11 mouse cellular contexts compared by ENCODE assay signal in the genomic region with DNA sequence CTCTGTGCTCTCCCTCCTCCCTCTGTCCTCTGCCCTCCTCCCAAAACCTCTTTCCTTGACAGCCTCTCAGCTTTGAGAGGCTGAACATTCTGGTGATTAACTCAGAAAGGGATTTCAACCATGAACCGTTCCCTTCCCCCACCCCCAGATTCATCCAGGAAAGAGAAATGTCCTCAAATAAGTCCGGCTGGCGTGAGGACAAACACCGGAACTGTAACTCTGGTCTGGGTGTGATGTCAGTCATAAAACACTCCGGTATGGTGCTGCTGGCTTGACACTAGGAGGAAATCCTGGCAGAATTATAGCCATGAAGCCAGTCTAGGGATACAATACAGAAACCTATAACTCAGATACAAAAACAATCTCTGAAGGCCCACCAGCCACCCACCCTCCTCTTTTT.
DNase-seq lines count a peak whose midpoint lies in the region; ATAC-seq and TF ChIP-seq lines count a peak whose summit lies in the region.
"Had no signal": no experiment of that assay in that cellular context is flagged by ENCODE, and none has a peak within 500 bp of the region (broad histone marks: within the 10 kb centered on the region; RNA-seq: fewer than 3 reads in every experiment).

No protein-coding gene starts in this region.

- H3K9ac ChIP-seq in lung, embryonic 16.5 days (ENCODE audit: low read length) = no peak overlapping the region; the same call in 1 of the 2 replicates
- H3K9ac ChIP-seq in neural tube, embryonic 12.5 days = no peak overlapping the region

- H3K36me3 ChIP-seq in lung, embryonic 16.5 days (ENCODE audit: control insufficient read depth, insufficient read depth, low read length) = no peaks in the 10 kb centered on the region
- no peaks in the 10 kb centered on the region for H3K36me3 ChIP-seq in neural tube, embryonic 12.5 days
- H3K36me3 ChIP-seq in forebrain, embryonic 10.5 days (replicated peaks) = no peaks in the 10 kb centered on the region

- no peak for TF ChIP-seq POLR2A in lung, adult 2 months (IDR thresholded peaks at IDR 0.05; ENCODE audit: borderline replicate concordance, extremely low read depth, low read depth, low read length)

- H3K27ac ChIP-seq in lung, embryonic 16.5 days (ENCODE audit: low read length) = peak overlapping the region; percentile 1; the same call in 1 of the 2 replicates
- H3K27ac ChIP-seq in neural tube, embryonic 12.5 days = 0 out of 2 replicates have a peak overlapping the region, but pooled peaks have one; percentile 7
- no peak overlapping the region for H3K27ac ChIP-seq in forebrain, embryonic 10.5 days
- H3K27ac ChIP-seq: left cerebral cortex, adult 2 months; macrophage had no signal

- 13% methylated on average over 5 of the region's 5 CpGs for WGBS in lung, embryonic 16.5 days
- WGBS in lung, adult 2 months = 10% methylated on average over 5 of the region's 5 CpGs
- WGBS in neural tube, embryonic 12.5 days = 28% methylated on average over 5 of the region's 5 CpGs
- WGBS in forebrain, embryonic 10.5 days = 71% methylated on average over 5 of the region's 5 CpGs

- no peaks in the 10 kb centered on the region for H3K27me3 ChIP-seq in lung, embryonic 16.5 days (ENCODE audit: control insufficient read depth, insufficient read depth, low read depth, low read length)
- H3K27me3 ChIP-seq in neural tube, embryonic 12.5 days (replicated peaks) = no peaks in the 10 kb centered on the region
- H3K27me3 ChIP-seq in forebrain, embryonic 10.5 days (ENCODE audit: poor library complexity, severe bottlenecking) = peaks cover 84% of the 10 kb centered on the region

- peak; percentile 41 for DNase-seq in adrenal gland, postnatal 14 days
- no peak for DNase-seq in adrenal gland, postnatal 4 days (ENCODE audit: low spot score in 2 of 2)
- no peak for DNase-seq in lung, adult 2 months
- DNase-seq in kidney, adult 8-10 months = peak; percentile 39 to 44
- DNase-seq in right cerebral cortex, postnatal 25 days = no peak
- no peak for DNase-seq in forebrain, embryonic 10.5 days (ENCODE audit: extremely low spot score, low spot score)
- DNase-seq: cerebellum, adult 9-10 months had no signal

- no peak overlapping the region for H3K4me3 ChIP-seq in lung, embryonic 16.5 days (ENCODE audit: low read length)
- no peak overlapping the region for H3K4me3 ChIP-seq in lung, adult 2 months (replicated peaks; ENCODE audit: extremely low read depth, low read depth, low read length)
- no peak overlapping the region for H3K4me3 ChIP-seq in neural tube, embryonic 12.5 days
- H3K4me3 ChIP-seq in forebrain, embryonic 10.5 days = no peak overlapping the region
- H3K4me3 ChIP-seq: left cerebral cortex, adult 2 months had no signal

- peaks cover 14% of the 10 kb centered on the region for H3K4me1 ChIP-seq in lung, embryonic 16.5 days (replicated peaks; ENCODE audit: control insufficient read depth, insufficient read depth, low read length)
- H3K4me1 ChIP-seq in lung, adult 2 months (ENCODE audit: control insufficient read depth, insufficient read depth, low read length) = no peaks in the 10 kb centered on the region
- peaks cover 15% of the 10 kb centered on the region for H3K4me1 ChIP-seq in neural tube, embryonic 12.5 days
- peaks cover 13% of the 10 kb centered on the region for H3K4me1 ChIP-seq in forebrain, embryonic 10.5 days

- TF ChIP-seq CTCF in lung, adult 2 months (IDR thresholded peaks at IDR 0.05; ENCODE audit: insufficient read depth, low read length) = no peak

- no peaks in the 10 kb centered on the region for H3K9me3 ChIP-seq in lung, embryonic 16.5 days (ENCODE audit: control insufficient read depth, low read length)
- H3K9me3 ChIP-seq in neural tube, embryonic 12.5 days = no peaks in the 10 kb centered on the region
- no peaks in the 10 kb centered on the region for H3K9me3 ChIP-seq in forebrain, embryonic 10.5 days

- peak overlapping the region; percentile 25 for H3K4me2 ChIP-seq in lung, embryonic 16.5 days (ENCODE audit: low read depth, low read length)
- 0 out of 2 replicates have a peak overlapping the region, but pooled peaks have one; percentile 10 for H3K4me2 ChIP-seq in neural tube, embryonic 12.5 days (replicated peaks)

- peak; percentile 45; the same call in 1 of the 2 replicates for ATAC-seq in lung, embryonic 16.5 days (ENCODE audit: low read depth)
- no peak for ATAC-seq in neural tube, embryonic 12.5 days (ENCODE audit: low FRiP score, low read depth)

Comparison
In these comparisons a context has a peak if more than half of its experiments do, and no peak if none do; other contexts are left out.
1. DNase-seq: peak in adrenal gland, postnatal 14 days (single experiment) and kidney, adult 8-10 months (2 of 2); none in adrenal gland, postnatal 4 days (0 of 2), lung, adult 2 months (single experiment), right cerebral cortex, postnatal 25 days (single experiment) and forebrain, embryonic 10.5 days (single experiment).